Mouse (Mus musculus): ENCODE measurements at regions not wholly inside any gene's neighbourhood (a gene's known extent, or its start where the extent isn't known, plus 50 kb on each side); places are given as distances from the start of the nearest gene placed in this dataset.

- DNase-seq = no peak
Measured at GRCm38 (mm10) chr11:25538641-25539258, 671.8 kb downstream of the 5730522E02Rik start.

- DNase-seq = no peak
Measured at GRCm38 (mm10) chr11:25536069-25536468, 674.5 kb downstream of the 5730522E02Rik start.

- DNase-seq = no peak
Measured at GRCm38 (mm10) chr11:25533081-25533480, 677.5 kb downstream of the 5730522E02Rik start.

- DNase-seq = no peak
Measured at GRCm38 (mm10) chr11:25531668-25532398, 678.7 kb downstream of the 5730522E02Rik start.

DNA sequence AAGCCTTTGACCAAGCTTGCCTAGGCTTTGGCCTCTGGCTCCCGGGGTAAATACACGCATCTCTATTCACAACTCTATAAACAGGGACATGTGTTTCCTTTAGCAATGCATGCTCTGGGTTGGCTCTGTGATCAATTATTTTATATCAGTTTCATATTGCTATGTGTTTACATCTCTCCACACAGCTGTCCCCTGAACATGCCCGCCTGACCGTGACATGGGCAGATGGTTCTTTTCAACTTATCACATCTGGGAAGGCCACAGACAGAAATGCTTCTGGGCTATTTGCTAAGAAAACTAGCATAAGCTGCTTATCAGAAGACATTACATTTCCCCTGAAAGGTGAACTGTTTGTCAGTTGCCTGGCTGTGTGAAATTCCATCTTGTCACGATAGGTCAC is 682.5 kb downstream of the 5730522E02Rik start:
- no peak for DNase-seq

DNA sequence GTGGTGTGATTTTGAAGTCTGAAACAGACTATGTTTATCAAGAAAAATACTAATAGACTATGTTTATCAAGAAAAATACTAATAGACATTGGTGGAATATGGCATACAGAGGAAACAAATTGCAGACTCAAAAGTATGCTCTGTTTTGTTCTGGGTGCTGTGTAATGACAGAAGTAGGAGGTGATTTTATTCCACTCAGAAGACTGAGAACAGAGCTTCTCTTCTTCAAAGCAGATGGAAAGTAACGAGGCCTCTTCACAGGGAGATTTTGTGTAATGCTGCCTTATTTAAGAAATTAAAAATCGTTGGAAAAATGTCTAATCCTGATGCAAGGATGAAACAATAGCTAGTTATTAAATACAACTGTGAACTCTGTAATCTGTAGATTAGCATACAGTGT is 691.7 kb downstream of the 5730522E02Rik start:
- no peak for DNase-seq

DNA sequence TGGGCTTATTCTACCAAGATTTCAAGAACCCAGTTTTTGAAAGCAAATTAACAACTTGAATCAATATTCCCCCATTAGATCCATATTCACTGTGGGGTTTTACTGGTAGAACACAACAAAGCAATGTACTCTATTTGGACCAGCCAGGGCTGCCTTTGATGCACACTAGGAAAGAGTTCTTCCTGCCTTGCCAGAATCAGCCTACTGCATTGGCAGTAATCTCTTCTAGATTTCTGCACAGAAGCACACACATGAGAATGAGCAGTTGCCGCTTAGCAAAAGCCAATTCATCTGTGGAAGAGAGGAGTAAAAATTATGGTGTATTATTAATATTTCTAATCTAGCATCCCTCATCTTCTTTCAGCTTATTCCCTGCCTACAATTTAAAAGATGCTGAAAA is 692.4 kb downstream of the 5730522E02Rik start:
- DNase-seq = no peak

DNA sequence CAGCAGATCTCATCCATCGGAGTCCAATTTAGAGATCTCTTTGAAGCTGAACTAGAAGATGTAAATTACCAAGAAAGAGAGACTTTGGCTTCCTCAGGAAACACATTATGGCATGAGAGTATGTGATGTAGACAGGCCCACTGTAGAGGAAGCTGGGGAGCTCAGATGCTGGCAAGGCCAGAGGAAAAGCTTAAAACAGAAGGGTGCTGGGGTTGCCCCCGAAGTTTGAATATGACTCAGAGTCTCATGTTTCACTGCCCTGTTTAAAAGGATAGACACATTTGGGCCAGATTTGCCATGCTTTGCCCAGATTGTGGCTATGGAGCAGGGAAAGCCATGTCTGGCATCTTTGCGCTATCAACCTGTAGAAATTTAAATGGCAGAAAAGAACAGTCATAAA is 705.1 kb downstream of the 5730522E02Rik start:
- DNase-seq = no peak

- DNase-seq = no peak
Measured at GRCm38 (mm10) chr11:25473682-25474365, 736.7 kb downstream of the 5730522E02Rik start.

- no peak for DNase-seq
Measured at GRCm38 (mm10) chr11:25469819-25470218, 740.7 kb downstream of the 5730522E02Rik start.

GRCm38 (mm10) chr11:25437206-25437605 is 773.4 kb downstream of the 5730522E02Rik start:
- DNase-seq = no peak

DNA sequence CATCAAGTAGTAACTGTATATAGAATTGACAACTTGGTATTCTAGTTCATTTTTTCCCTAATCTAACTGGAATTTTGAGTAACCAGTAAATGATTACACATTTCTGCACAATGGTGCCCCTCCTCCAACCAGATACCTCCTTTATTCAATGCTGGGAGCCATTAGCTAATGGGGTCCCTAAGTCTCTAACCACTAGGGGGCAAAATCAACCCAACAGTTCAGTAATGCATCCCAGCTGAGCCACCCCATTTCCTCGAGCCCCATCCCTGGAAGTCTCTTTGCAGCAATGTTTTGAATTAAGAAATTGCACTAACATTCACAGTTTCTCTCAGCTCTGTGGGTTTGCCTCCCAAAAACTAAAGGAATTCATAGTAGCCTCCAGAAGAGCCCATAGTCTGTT is 774.9 kb downstream of the 5730522E02Rik start:
- no peak for DNase-seq

GRCm38 (mm10) chr11:25423186-25423585 is 787.4 kb downstream of the 5730522E02Rik start:
- DNase-seq = no peak

- no peak for DNase-seq
Measured at GRCm38 (mm10) chr11:25421486-25421885, 789.1 kb downstream of the 5730522E02Rik start.

DNA sequence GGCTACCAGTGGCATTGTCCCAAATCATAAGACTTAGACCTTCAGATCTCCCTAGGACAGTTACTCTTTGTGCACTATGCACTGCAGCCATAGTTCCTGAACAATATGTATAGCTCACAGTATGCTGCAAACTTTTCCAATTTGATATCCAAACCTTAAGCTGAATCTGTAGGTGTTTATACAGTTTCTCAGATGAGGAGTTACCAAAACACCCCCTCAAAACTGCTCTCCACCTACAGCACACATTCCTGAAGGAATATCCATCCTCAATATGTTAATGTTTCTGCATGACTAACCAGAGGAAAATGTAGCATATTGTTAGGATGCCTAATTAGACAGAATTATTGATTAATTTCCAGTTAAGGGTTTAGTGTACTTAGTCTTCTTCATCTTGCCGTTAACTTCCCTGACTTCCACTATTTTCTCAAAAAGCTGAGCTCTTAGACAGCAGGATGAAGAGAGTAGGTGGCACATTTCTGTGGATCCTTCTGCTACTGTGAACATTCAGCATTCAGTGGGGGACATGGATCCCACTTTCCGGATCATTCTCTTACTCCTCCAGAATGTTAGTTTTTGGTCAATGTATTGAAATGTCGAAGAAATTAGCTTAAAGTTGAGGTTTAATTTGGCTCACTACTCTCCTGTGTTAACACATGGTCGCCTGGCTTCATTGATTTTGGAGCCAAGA is 800.0 kb downstream of the 5730522E02Rik start:
- DNase-seq = no peak

DNA sequence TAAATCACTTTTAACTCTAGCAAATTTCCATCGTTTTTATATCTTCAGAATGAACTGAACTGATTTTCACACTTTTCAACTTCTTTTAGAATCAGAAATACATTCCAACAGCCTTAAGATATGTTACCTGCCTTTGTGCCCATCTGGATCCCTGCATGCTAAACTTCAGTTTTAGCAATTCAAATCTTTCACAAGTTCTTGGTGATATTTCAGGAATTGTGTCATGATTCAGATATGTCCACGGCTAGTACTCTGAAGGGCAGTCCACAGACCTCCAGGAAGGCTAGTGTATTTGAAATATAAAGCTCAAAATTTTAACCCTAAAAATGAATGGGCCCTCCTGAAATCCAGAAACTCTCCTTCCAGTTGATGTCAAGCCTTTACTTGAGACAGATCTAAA is 818.9 kb downstream of the 5730522E02Rik start:
- DNase-seq = no peak

DNA sequence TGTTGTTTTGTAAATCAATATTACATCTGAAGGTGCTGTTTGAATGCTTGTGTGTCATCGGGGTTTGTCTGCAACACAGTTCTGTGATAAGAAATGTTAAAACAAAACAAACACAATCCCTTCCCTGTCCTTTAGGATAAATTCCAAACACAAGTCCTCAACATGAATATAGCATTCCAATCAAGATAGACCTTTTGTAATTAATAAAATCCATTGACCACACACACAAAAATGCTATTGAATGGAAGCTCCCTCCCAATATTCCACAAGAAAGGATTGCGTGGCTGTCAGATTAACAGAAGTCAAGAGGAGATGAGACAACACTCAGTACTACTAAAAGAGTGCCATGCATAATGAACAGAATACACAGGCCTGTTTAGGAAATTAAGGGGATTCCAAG is 843.5 kb downstream of the 5730522E02Rik start:
- no peak for DNase-seq

GRCm38 (mm10) chr11:25365433-25365832 is 845.1 kb downstream of the 5730522E02Rik start:
- no peak for DNase-seq

GRCm38 (mm10) chr11:25359723-25360122 is 850.8 kb downstream of the 5730522E02Rik start:
- DNase-seq = no peak

DNA sequence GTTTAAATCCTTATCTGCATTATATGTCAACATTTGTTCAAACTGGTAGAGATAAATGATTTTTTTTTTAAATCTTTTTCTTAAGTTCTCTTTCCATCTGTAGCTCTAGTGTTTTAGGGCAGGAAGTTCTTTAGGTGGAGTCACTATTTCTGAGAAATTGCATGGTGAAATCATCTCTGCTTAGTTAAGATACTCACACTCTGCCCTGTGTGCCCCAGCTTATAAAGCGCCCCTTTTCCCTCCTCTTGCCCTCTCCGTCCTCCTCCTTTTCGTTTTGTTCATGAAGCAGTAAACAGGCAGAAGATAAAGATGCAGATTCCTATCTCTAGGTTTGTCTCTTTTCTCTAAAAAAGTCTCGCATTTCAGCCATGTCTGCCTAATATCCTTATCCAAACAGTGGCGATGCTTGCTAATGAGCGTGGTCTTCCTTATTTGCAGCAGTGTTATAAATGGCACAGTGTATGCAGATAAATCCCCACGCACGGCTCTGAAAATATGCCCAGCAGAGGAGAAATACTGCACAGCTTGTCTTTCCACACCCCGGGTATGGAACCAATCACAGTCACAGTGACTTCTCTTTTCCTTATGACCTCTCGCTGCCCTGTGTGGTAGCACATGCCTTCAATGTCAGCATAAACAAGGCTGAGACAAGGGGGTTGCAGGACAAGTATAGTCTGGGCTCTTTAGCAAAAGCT is 852.7 kb downstream of the 5730522E02Rik start:
- DNase-seq = no peak

DNA sequence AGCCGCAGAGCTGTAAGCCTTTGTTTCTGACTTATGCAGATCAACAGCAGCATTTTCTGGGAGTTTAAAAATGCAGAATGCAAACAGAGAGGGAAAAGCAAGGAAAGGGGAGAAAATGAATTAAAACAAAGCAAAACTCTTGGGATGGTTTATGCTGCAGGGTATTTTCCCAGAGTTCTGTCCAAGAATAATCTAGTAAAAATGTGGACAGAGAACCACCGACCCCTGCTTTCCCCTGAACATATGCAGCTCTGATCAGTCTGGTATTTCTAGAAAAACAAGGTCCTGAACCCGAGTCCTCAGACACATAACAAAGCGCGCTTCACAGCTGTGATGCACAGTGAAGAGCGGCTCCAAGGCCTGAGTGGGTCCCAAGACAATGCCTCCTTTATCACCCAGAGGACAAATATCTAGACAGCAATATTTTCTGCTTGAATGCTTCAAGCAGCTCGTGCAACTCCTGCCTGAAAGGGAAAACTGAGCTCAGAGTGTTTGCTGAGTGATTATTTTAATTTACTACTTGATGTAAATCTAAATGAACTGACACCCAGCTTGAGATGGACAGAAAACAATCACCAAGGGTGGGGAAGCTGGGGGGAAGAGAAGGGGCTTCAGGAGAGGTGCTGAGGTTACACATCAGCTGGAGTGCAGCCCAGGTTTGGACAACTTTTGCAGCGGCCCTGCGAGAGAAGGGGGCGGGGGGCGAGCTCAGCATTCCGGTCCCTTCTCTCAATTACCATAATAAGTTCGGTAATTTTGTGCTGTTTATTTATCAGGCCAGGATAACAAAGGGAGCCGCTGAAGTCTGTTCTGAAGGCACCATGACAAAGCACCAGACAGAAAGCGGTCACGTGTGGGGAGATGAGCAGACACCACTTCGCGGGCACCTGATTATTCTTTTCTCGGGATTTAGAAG is 853.6 kb downstream of the 5730522E02Rik start:
- no peak for DNase-seq

DNA sequence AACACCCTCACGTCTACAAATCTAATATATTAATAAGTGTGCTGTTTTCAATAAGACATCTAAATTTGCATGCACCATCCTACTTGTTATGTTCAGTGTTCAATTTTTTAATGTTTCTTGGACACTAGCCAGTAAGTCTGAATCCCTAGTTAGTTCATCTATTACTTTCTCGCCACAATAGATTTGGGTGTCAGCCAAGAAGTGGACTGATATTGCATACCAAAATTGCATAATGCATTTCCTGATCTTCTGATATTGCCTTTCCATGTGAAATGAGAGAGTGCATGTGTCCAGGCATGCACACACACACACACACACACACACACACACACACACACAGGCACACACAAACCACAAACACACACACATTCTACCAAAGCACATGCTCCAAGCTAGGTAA is 874.9 kb downstream of the 5730522E02Rik start:
- no peak for DNase-seq

Data from cerebellum, adult 18-20 months (tissue).